Mouse (Mus musculus) liver, embryonic 13.5 days (tissue): Measurements from ENCODE around the gene Hist1h2bq. TPM values are rescaled to one million over a fixed set of nuclear protein-coding genes. Genes with fewer than 3 reads are reported as not detected.
A peak's percentile ranks its signal among the peaks of the same experiment; 100 is the strongest.
"Not testable (repeated sequence)": the region's sequence is repeated elsewhere in the genome, so short reads cannot be mapped to it uniquely, and the experiment has no call there.

Experiments used
- ATAC-seq: fragments of 200-750 bp; cut with Nextera tagmentation; 2 replicates; pipeline ENCODE4 v1.8.0; 2017; ENCODE audit warnings: low read depth, mild to moderate bottlenecking, moderate number of reproducible peaks, moderate library complexity
- DNase-seq: peaks from one replicate; pipeline ENCODE4 v3.0.0; 2022
- H3K27ac ChIP-seq: fragments of 300-500 bp; sonication (generic); 2 replicates; pipeline ENCODE4 v1.5.1; 2015; ENCODE audit warnings: moderate library complexity, mild to moderate bottlenecking, inconsistent platforms
- H3K27me3 ChIP-seq: fragments of 300-500 bp; sonication (generic); 2 replicates; pipeline ENCODE4 v1.6.1; 2015; ENCODE audit warnings: mild to moderate bottlenecking, inconsistent platforms
- H3K36me3 ChIP-seq: fragments of 300-500 bp; sonication (generic); 2 replicates; pipeline ENCODE4 v1.6.1; 2015; ENCODE audit warnings: mild to moderate bottlenecking, inconsistent platforms
- H3K4me1 ChIP-seq: fragments of 300-500 bp; sonication (generic); replicated peaks from 2 replicates; pipeline ENCODE4 v1.6.1; 2015; ENCODE audit warnings: inconsistent platforms
- H3K4me2 ChIP-seq: fragments of 300-500 bp; sonication (generic); 2 replicates; pipeline ENCODE4 v1.6.1; 2015; ENCODE audit warnings: inconsistent platforms, mild to moderate bottlenecking, moderate library complexity
- H3K4me3 ChIP-seq: fragments of 300-500 bp; sonication (generic); replicated peaks from 2 replicates; pipeline ENCODE4 v1.5.1; 2015; ENCODE audit warnings: mild to moderate bottlenecking, inconsistent platforms
- H3K9ac ChIP-seq: fragments of 300-500 bp; sonication (generic); 2 replicates; pipeline ENCODE4 v1.6.1; 2015; ENCODE audit warnings: mild to moderate bottlenecking, inconsistent platforms
- H3K9me3 ChIP-seq: fragments of 300-500 bp; sonication (generic); replicated peaks from 2 replicates; pipeline ENCODE4 v1.6.1; 2016; ENCODE audit warnings: inconsistent platforms
- WGBS: fragments of 180-500 bp; shearing (Covaris S2); methylation state at CpG from one replicate; pipeline ENCODE4 v1.1.7; 2015; ENCODE audit not compliant: insufficient replicate concordance; 5-methylcytosine and 5-hydroxymethylcytosine counted together
- polyA plus RNA-seq: library from polyadenylated mRNA; unstranded; fragments of >200 nt; fragmentation: Nextera tagmentation; extraction: Ambion mirVana; gene quantifications from 2 replicates; pipeline ENCODE4 v1.2.1, GENCODE M21; 2015

Hist1h2bq gene
- polyA plus RNA-seq, 1 experiment from 2014 or later = 34.4 TPM

- under 1% methylated on average over 32 of the region's 63 CpGs for WGBS
- DNase-seq (peak; percentile 89), ATAC-seq (peak; percentile 87)
- not testable (repeated sequence) for H3K9me3 ChIP-seq, H3K27me3 ChIP-seq, H3K36me3 ChIP-seq
- Histone ChIP-seq H3K4me3 (peak within 1 kb of the TSS; percentile 56), H3K4me1 (peaks cover 59% of the 10 kb centered on the region), H3K9ac (peak within 1 kb of the TSS; percentile 84), H3K4me2 (peak within 1 kb of the TSS; percentile 70), H3K27ac (peak within 1 kb of the TSS; percentile 100)
Observed at GRCm38 (mm10) chr13:21786899-21787629, 22.9 kb downstream of the Hist1h2bq start, which contains the start of the genes Hist1h2an and Hist1h2bp. Gene Hist1h2an (minus strand): TSS chr13:21787218. Gene Hist1h2bp (plus strand): TSS chr13:21787461.

GRCm38 (mm10) chr13:21786189-21786898 lies 23.7 kb downstream of the Hist1h2bq start:
- Histone ChIP-seq H3K4me1 (peaks cover 63% of the 10 kb centered on the region), H3K4me2 (peak overlapping the region; percentile 70), H3K27ac (peak overlapping the region; percentile 100), H3K9ac (peak overlapping the region; percentile 84), H3K4me3 (peak overlapping the region; percentile 56), H3K9me3 (no peaks in the 10 kb centered on the region), H3K27me3 (no peaks in the 10 kb centered on the region), H3K36me3 (no peaks in the 10 kb centered on the region)
- DNase-seq = peak; percentile 27
- no peak for ATAC-seq
- WGBS = 6% methylated on average over 8 of the region's 8 CpGs

- no peaks in the 10 kb centered on the region for H3K9me3 ChIP-seq
- ATAC-seq = no peak
- no peaks in the 10 kb centered on the region for H3K36me3 ChIP-seq
- no peak for DNase-seq
- peak overlapping the region; percentile 84 for H3K9ac ChIP-seq
- H3K4me2 ChIP-seq = peak overlapping the region; percentile 74
- peaks cover 55% of the 10 kb centered on the region for H3K4me1 ChIP-seq
- peak overlapping the region; percentile 100 for H3K27ac ChIP-seq
- H3K27me3 ChIP-seq = no peaks in the 10 kb centered on the region
- WGBS = 59% methylated on average over 6 of the region's 6 CpGs
- H3K4me3 ChIP-seq = peak overlapping the region; percentile 60
Observed at GRCm38 (mm10) chr13:21784311-21784710, 25.7 kb downstream of the Hist1h2bq start.

- H3K27ac ChIP-seq = peak overlapping the region; percentile 100
- H3K9ac ChIP-seq = peak overlapping the region; percentile 84
- H3K4me3 ChIP-seq = peak overlapping the region; percentile 60
- H3K36me3 ChIP-seq = no peaks in the 10 kb centered on the region
- DNase-seq = peak; percentile 44
- WGBS = 3% methylated on average over 9 of the region's 9 CpGs
- peaks cover 49% of the 10 kb centered on the region for H3K4me1 ChIP-seq
- no peaks in the 10 kb centered on the region for H3K9me3 ChIP-seq
- no peak for ATAC-seq
- no peaks in the 10 kb centered on the region for H3K27me3 ChIP-seq
- H3K4me2 ChIP-seq = peak overlapping the region; percentile 74
Observed at GRCm38 (mm10) chr13:21783734-21784161, 26.2 kb downstream of the Hist1h2bq start.

- Histone ChIP-seq H3K36me3 (no peaks in the 10 kb centered on the region), H3K9ac (peak within 1 kb of the TSS; percentile 84), H3K27ac (peak within 1 kb of the TSS; percentile 100), H3K27me3 (no peaks in the 10 kb centered on the region), H3K4me1 (peaks cover 47% of the 10 kb centered on the region), H3K4me3 (peak within 1 kb of the TSS; percentile 60), H3K4me2 (peak within 1 kb of the TSS; percentile 74), H3K9me3 (no peaks in the 10 kb centered on the region)
- ATAC-seq = peak; percentile 39
- DNase-seq = peak; percentile 76
- WGBS = under 1% methylated on average over 13 of the region's 20 CpGs
Observed at GRCm38 (mm10) chr13:21783255-21783617, 26.8 kb downstream of the Hist1h2bq start, which contains the start of gene Hist1h3i. Gene Hist1h3i (minus strand): TSS chr13:21783370.

- WGBS = 1% methylated on average over 15 of the region's 35 CpGs
- peak; percentile 4 for ATAC-seq
- not testable (repeated sequence) for H3K36me3 ChIP-seq, H3K27me3 ChIP-seq, H3K9me3 ChIP-seq
- DNase-seq = peak; percentile 68
- peak overlapping the region; percentile 100 for H3K27ac ChIP-seq
- peak overlapping the region; percentile 74 for H3K4me2 ChIP-seq
- H3K9ac ChIP-seq = peak overlapping the region; percentile 78
- H3K4me3 ChIP-seq = peak overlapping the region; percentile 60
- peaks cover 47% of the 10 kb centered on the region for H3K4me1 ChIP-seq
Observed at GRCm38 (mm10) chr13:21782361-21783254, 27.4 kb downstream of the Hist1h2bq start.

GRCm38 (mm10) chr13:21781639-21782038 lies 28.4 kb downstream of the Hist1h2bq start:
- H3K4me2 ChIP-seq = peak overlapping the region; percentile 74
- DNase-seq (no peak), ATAC-seq (no peak)
- H3K4me3 ChIP-seq = peak overlapping the region; percentile 35; the same call in 1 of the 2 replicates
- WGBS = 75% methylated on average over 1 of the region's 1 CpGs
- peaks cover 56% of the 10 kb centered on the region for H3K4me1 ChIP-seq
- no peaks in the 10 kb centered on the region for H3K27me3 ChIP-seq
- H3K9ac ChIP-seq = peak overlapping the region; percentile 64
- no peaks in the 10 kb centered on the region for H3K9me3 ChIP-seq
- H3K27ac ChIP-seq = peak overlapping the region; percentile 100
- H3K36me3 ChIP-seq = no peaks in the 10 kb centered on the region

GRCm38 (mm10) chr13:21781021-21781555 lies 28.9 kb downstream of the Hist1h2bq start:
- peak overlapping the region; percentile 100 for H3K27ac ChIP-seq
- H3K36me3 ChIP-seq = no peaks in the 10 kb centered on the region
- peak overlapping the region; percentile 91 for H3K4me2 ChIP-seq
- DNase-seq = no peak
- no peaks in the 10 kb centered on the region for H3K9me3 ChIP-seq
- H3K4me3 ChIP-seq = peak overlapping the region; percentile 73
- no peaks in the 10 kb centered on the region for H3K27me3 ChIP-seq
- H3K4me1 ChIP-seq = peaks cover 59% of the 10 kb centered on the region
- ATAC-seq = no peak
- peak overlapping the region; percentile 93 for H3K9ac ChIP-seq
- 29% methylated on average over 6 of the region's 6 CpGs for WGBS

- under 1% methylated on average over 44 of the region's 44 CpGs for WGBS
- Histone ChIP-seq H3K4me2 (peak within 1 kb of the TSS; percentile 91), H3K4me1 (peaks cover 57% of the 10 kb centered on the region), H3K27ac (peak within 1 kb of the TSS; percentile 100), H3K9me3 (no peaks in the 10 kb centered on the region), H3K4me3 (peak within 1 kb of the TSS; percentile 73), H3K27me3 (no peaks in the 10 kb centered on the region), H3K9ac (peak within 1 kb of the TSS; percentile 93), H3K36me3 (no peaks in the 10 kb centered on the region)
- DNase-seq (peak; percentile 87), ATAC-seq (peak; percentile 54)
Observed at GRCm38 (mm10) chr13:21779767-21780731, 29.9 kb downstream of the Hist1h2bq start, which contains the start of gene Hist1h1b. Gene Hist1h1b (minus strand): TSS chr13:21780625.
